Mouse (Mus musculus): ENCODE results near the gene Ift81. TPM values are rescaled to one million over a fixed set of nuclear protein-coding genes. Genes with fewer than 3 reads are reported as not detected.

Ift81 gene
- total RNA-seq (2023), result 1 to 10 TPM; 2.6 to 2.7 TPM

DNA sequence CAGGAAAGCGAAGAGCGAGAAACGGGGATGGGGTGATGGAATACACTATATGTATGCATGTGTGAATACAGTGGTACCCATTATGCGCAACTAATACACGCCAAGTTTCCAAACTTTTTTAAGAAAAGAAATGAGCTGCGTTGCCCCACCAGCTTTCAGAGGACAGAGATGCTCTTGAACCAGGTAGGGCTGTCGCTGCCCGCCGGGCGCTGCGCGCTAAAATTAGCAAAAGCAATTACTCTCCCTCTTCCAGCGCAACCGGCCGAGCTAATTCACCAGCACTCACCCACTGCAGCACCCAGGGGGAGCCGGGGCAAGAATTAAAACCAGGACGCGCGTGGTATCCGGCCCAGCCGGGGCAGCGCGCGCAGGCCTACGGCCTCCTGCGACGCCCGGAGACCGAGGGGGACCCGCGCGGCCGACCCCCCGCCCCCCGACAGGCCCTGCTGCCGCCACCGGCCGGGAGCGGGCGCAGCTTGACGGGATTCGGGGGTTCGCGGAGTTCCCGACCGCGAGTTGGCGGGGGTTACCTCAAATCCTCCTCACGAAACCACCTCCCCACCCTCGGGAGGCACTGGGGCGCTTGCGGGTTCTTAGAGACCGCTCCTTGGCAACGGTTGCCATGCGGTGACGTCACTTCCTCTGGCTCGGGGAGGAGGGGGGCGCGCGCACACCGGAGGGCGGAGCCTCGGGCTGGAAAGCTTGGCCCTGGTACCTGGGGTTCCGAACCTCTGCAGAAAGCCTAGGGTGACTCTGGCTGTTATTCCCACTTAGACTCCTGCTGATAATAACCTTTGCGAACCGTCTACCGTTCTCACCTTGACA, at the start of gene Ift81:
Gene Ift81, minus strand, starts transcription at position 611 of the 825 bp plus-strand sequence.

GRCm38 (mm10) chr5:122643701-122644100, 29.4 kb upstream of the Ift81 start, which contains the start of gene P2rx7:
Gene P2rx7 (plus strand): TSS chr5:122643911.

DNA sequence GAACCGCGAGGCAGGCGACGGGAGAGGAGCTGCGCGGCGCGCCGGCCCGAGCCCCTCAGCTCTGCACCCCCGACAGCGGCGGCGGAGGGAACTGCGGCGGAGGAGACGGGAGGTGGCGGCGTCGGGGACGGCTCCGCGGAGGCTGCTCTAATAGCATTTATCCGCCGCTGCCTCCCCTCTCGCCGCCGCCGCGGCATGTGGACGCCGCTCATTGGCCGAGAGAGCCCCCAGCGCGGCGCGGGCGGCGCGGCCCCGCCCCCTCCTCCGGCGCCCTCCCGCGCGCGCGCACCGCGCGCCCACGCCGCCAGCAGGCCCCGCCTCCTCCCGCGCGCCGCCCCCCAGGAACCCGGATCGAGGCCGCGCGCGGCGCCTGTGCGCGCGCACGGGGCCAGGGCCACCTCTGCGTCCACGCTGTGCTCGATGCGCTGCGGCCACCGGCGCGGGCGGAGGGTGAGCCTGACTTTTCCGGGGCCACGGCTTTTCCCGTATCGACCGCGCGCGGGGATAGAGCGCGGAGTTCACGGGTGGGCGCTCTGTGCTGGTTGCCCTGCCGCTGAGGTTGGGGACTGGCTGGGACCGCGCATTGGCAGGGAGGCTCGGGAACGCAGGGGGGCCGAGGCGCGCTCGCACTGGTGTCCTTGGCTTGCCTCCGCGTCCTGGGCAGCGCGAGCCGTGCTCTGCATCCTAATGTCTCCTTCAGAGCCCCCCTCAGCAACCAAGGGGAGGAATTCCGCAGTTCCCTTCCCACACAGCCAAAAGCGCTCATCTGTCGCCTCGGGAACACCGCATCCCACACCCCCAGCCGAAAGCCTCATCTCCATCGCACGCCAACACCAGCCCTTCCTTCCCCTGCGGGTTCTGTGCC, 112.0 kb downstream of the Ift81 start, which contains the start of gene Atp2a2:
Gene Atp2a2, minus strand, starts transcription at position 149 of the 865 bp plus-strand sequence.

Other genes with a start within 250 kb of the Ift81 start
- 10 to 100 TPM; 13.7 to 14.4 TPM for gene Gpn3, start 242.6 kb downstream of the Ift81 start, total RNA-seq (2023)
- 1 to 10 TPM; 5.3 to 6.1 TPM for gene Fam216a, start 242.2 kb downstream of the Ift81 start, total RNA-seq (2023)
- 100 to 1,000 TPM; 654 to 687 TPM for gene Arpc3, start 222.6 kb downstream of the Ift81 start, total RNA-seq (2023)
- 10 to 100 TPM; 23.6 to 30.6 TPM for gene Anapc7, start 192.8 kb downstream of the Ift81 start, total RNA-seq (2023)
- 10 to 100 TPM; 71.2 to 74.0 TPM for gene Atp2a2, start 112.3 kb downstream of the Ift81 start, total RNA-seq (2023)
- gene P2rx7, start 29.4 kb upstream of the Ift81 start, total RNA-seq (2023), result 10 to 100 TPM; 13.5 to 15.7 TPM
- gene P2rx4, start 93.0 kb upstream of the Ift81 start, total RNA-seq (2023), result 10 to 100 TPM; 19.7 to 27.6 TPM
- 10 to 100 TPM; 71.8 to 89.6 TPM for gene Camkk2, start 164.9 kb upstream of the Ift81 start, total RNA-seq (2023)
- 100 to 1,000 TPM; 129 to 142 TPM for gene Anapc5, start 206.8 kb upstream of the Ift81 start, total RNA-seq (2023)
- gene Rnf34, start 235.5 kb upstream of the Ift81 start, total RNA-seq (2023), result 10 to 100 TPM; 23.3 to 34.2 TPM

Measured in neutrophil, adult 59 days (primary cell).